8 mouse cellular contexts compared by ENCODE assay signal in the genomic region with DNA sequence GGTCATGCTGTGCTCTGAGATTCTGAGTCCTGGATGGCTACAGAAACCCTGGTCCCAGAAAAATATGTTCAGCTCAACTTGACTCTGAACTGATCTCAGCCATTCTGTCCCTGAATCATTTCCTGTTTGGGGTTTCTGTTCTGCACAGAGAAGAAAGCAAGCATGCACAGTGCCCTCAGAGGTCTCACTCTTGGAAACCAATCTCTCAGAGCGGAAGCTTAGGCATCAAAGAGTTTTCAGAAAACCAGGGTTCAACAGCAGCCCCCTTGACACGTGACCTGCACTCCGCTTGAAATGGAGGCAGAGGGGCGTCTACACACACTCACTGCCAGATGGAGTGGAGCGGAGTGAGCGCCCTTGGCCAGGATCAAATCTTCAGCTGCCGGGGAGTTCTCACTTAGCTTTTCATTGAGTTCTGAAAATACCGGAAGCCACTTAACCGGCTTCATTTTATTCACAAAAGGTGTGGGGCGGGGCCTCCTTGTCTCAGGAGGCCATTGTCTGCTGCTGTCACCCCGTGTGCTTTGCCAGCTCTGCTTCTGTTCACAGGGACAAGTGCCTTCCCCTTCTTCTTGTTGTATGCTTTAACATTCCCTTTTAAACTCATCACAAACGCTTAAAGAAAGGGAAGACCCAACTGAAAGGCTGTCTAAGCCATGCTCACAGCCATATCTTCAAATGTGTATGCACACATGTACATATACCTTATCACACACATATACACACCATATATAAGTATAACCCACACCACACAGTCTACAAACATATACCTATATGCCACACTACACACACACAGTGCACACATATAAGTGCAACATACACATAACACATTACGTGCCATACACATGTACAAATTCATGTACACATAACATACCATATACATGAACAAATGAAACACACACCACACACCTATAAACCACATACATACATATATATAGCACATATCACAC. TPM values are rescaled to one million over a fixed set of nuclear protein-coding genes. Genes with fewer than 3 reads are reported as not detected.
DNase-seq lines count a peak whose midpoint lies in the region; ATAC-seq and TF ChIP-seq lines count a peak whose summit lies in the region.

No protein-coding gene starts in this region.

- H3K9me3 ChIP-seq in heart, embryonic 12.5 days (replicated peaks), result no peaks in the 10 kb centered on the region
- no peaks in the 10 kb centered on the region for H3K9me3 ChIP-seq in limb, embryonic 10.5 days (replicated peaks)
- H3K9me3 ChIP-seq in midbrain, embryonic 15.5 days, result no peaks in the 10 kb centered on the region

- no peaks in the 10 kb centered on the region for H3K36me3 ChIP-seq in C2C12 (ENCODE audit: control insufficient read depth, insufficient read depth)
- H3K36me3 ChIP-seq in heart, embryonic 12.5 days, result no peaks in the 10 kb centered on the region; the same call in 1 of the 2 replicates
- no peaks in the 10 kb centered on the region for H3K36me3 ChIP-seq in limb, embryonic 10.5 days
- no peaks in the 10 kb centered on the region for H3K36me3 ChIP-seq in midbrain, embryonic 15.5 days (replicated peaks)

- no peaks in the 10 kb centered on the region for H3K79me2 ChIP-seq in C2C12 (ENCODE audit: control insufficient read depth, insufficient read depth)

- 10% methylated on average over 13 of the region's 13 CpGs for WGBS in bone marrow, adult 2 months
- 47% methylated on average over 13 of the region's 13 CpGs for WGBS in heart, embryonic 12.5 days
- 54% methylated on average over 13 of the region's 13 CpGs for WGBS in limb, embryonic 10.5 days
- WGBS in midbrain, embryonic 15.5 days, result 11% methylated on average over 13 of the region's 13 CpGs

- peak overlapping the region; percentile 44 for H3K4me2 ChIP-seq in heart, embryonic 12.5 days
- H3K4me2 ChIP-seq in midbrain, embryonic 15.5 days, result peak overlapping the region; percentile 34

- ATAC-seq in heart, embryonic 12.5 days (ENCODE audit: insufficient number of reproducible peaks, low FRiP score), result 0 out of 2 replicates have a peak, but pooled peaks have one; percentile 51
- ATAC-seq in midbrain, embryonic 15.5 days (replicated peaks), result peak; percentile 65

- peak overlapping the region; percentile 81 for H3K27ac ChIP-seq in bone marrow, adult 2 months (ENCODE audit: control insufficient read depth, insufficient read depth, low read depth, low read length, poor library complexity)
- peak overlapping the region; percentile 70 for H3K27ac ChIP-seq in heart, embryonic 12.5 days (ENCODE audit: poor library complexity, severe bottlenecking)
- peak overlapping the region; percentile 64 for H3K27ac ChIP-seq in limb, embryonic 10.5 days
- peak overlapping the region; percentile 35 for H3K27ac ChIP-seq in midbrain, embryonic 15.5 days

- H3K4me3 ChIP-seq in C2C12 (ENCODE audit: insufficient read depth, poor library complexity, severe bottlenecking), result no peak overlapping the region
- peak overlapping the region; percentile 26 for H3K4me3 ChIP-seq in bone marrow, adult 2 months (replicated peaks; ENCODE audit: control insufficient read depth, low read depth, low read length)
- H3K4me3 ChIP-seq in heart, embryonic 12.5 days, result no peak overlapping the region
- no peak overlapping the region for H3K4me3 ChIP-seq in limb, embryonic 10.5 days
- H3K4me3 ChIP-seq in midbrain, embryonic 15.5 days, result no peak overlapping the region

- no peak for TF ChIP-seq POLR2A in bone marrow, adult 2 months (IDR thresholded peaks at IDR 0.05; ENCODE audit: borderline replicate concordance, control insufficient read depth, low read depth, low read length)

- peaks cover 11% of the 10 kb centered on the region for H3K4me1 ChIP-seq in bone marrow, adult 2 months (ENCODE audit: control insufficient read depth, insufficient read depth, low read length)
- H3K4me1 ChIP-seq in heart, embryonic 12.5 days (replicated peaks), result peaks cover 35% of the 10 kb centered on the region
- peaks cover 41% of the 10 kb centered on the region for H3K4me1 ChIP-seq in limb, embryonic 10.5 days
- H3K4me1 ChIP-seq in midbrain, embryonic 15.5 days, result peaks cover 15% of the 10 kb centered on the region

- H3K9ac ChIP-seq in heart, embryonic 12.5 days, result no peak overlapping the region
- no peak overlapping the region for H3K9ac ChIP-seq in midbrain, embryonic 15.5 days

- no peak for DNase-seq in limb, embryonic 10.5 days (ENCODE audit: low spot score)
- no peak for DNase-seq in left cerebral cortex, adult 18-20 months (ENCODE audit: low spot score in 2 of 2)
- no peak for DNase-seq in left cerebral cortex, postnatal 10 days (ENCODE audit: extremely low spot score in 1 of 2, low spot score in 2 of 2)
- DNase-seq in urinary bladder, adult 2 months (ENCODE audit: low spot score), result no peak

- H3ac ChIP-seq in C2C12 (ENCODE audit: control insufficient read depth, insufficient read length, low read depth), result no peak overlapping the region

- H3K27me3 ChIP-seq in C2C12 (ENCODE audit: control insufficient read depth, insufficient read depth, insufficient read length), result no peaks in the 10 kb centered on the region
- no peaks in the 10 kb centered on the region for H3K27me3 ChIP-seq in heart, embryonic 12.5 days (replicated peaks)
- no peaks in the 10 kb centered on the region for H3K27me3 ChIP-seq in limb, embryonic 10.5 days (ENCODE audit: low read depth, poor library complexity, severe bottlenecking)
- no peaks in the 10 kb centered on the region for H3K27me3 ChIP-seq in midbrain, embryonic 15.5 days (replicated peaks)

- no peak for TF ChIP-seq CTCF in C2C12 (IDR thresholded peaks at IDR 0.05; ENCODE audit: control insufficient read depth, insufficient read depth, insufficient read length)
- no peak for TF ChIP-seq CTCF in bone marrow, adult 2 months (IDR thresholded peaks at IDR 0.05; ENCODE audit: control insufficient read depth, insufficient read depth, low read length)

- intact Hi-C loops in left cerebral cortex, postnatal 10 days (cut with DNase I), result no loop called here

- H3K79me3 ChIP-seq in C2C12 (ENCODE audit: low read depth), result no peaks in the 10 kb centered on the region

TF ChIP-seq in C2C12, 6 proteins besides CTCF, POLR2A, EP300 and RAD21:
- TF ChIP-seq CEBPB (IDR thresholded peaks at IDR 0.05; ENCODE audit: low read depth) (no peak), MYOD1 (IDR thresholded peaks at IDR 0.05; ENCODE audit: control insufficient read depth, insufficient read length, low read depth) (no peak), FOSL1 (IDR thresholded peaks at IDR 0.05; ENCODE audit: insufficient read depth, low read length, poor library complexity, severe bottlenecking) (no peak), MYOG (IDR thresholded peaks at IDR 0.05; ENCODE audit: control insufficient read depth, extremely low read depth, insufficient read length) (no peak), USF1 (IDR thresholded peaks at IDR 0.05; ENCODE audit: low read depth) (peak; percentile 30), MAX (IDR thresholded peaks at IDR 0.05) (no peak)

RNA-seq across cellular contexts. Expression of a gene that starts 36.2 kb away (rescaled TPM):
- 34.3 TPM for polyA plus RNA-seq in C2C12 (2012; fragmentation: generic; extraction: Trizol)
- 32.8 and 51.2 TPM in 2 replicates for polyA plus RNA-seq in bone marrow, adult 2 months (2011; ENCODE audit: insufficient read depth, insufficient read length, low replicate concordance, missing spikeins)
- polyA plus RNA-seq in heart, embryonic 12.5 days (2016; fragmentation: Nextera tagmentation; extraction: Ambion mirVana), result 62.4 and 66.5 TPM in 2 replicates
- 66.5 and 71.0 TPM in 2 replicates for polyA plus RNA-seq in limb, embryonic 10.5 days (2016; fragmentation: Nextera tagmentation; extraction: Ambion mirVana)
- polyA plus RNA-seq in midbrain, embryonic 15.5 days (2015; fragmentation: Nextera tagmentation; extraction: Ambion mirVana), result 117 and 127 TPM in 2 replicates
- 100 to 1,000 TPM; 187 to 188 TPM for total RNA-seq in left cerebral cortex, adult 18-20 months (2021)
- 100 to 1,000 TPM; 241 to 242 TPM for total RNA-seq in left cerebral cortex, postnatal 10 days (2021)
- polyA plus RNA-seq in urinary bladder, adult 2 months (2012; rRNA removed), result 40.9 and 44.0 TPM in 2 replicates
